Mouse (Mus musculus) heart, adult 18-20 months (tissue): ENCODE measurements around the gene Prr18. TPM values are rescaled to one million over a fixed set of nuclear protein-coding genes. Genes with fewer than 3 reads are reported as not detected.

ENCODE experiments used
- DNase-seq, 2 experiments: peaks; one replicate each; pipeline ENCODE4 v3.0.0; 2021 to 2022; ENCODE audit warnings: mixed read lengths in 1 of 2
- total RNA-seq, 2 experiments: library from RNA; stranded (reverse); gene quantifications; 2 replicates each; pipeline ENCODE4 v1.2.3; 2021

Prr18 gene
- total RNA-seq, 2 experiments from 2014 or later = 0.25 to 0.26 TPM

DNA sequence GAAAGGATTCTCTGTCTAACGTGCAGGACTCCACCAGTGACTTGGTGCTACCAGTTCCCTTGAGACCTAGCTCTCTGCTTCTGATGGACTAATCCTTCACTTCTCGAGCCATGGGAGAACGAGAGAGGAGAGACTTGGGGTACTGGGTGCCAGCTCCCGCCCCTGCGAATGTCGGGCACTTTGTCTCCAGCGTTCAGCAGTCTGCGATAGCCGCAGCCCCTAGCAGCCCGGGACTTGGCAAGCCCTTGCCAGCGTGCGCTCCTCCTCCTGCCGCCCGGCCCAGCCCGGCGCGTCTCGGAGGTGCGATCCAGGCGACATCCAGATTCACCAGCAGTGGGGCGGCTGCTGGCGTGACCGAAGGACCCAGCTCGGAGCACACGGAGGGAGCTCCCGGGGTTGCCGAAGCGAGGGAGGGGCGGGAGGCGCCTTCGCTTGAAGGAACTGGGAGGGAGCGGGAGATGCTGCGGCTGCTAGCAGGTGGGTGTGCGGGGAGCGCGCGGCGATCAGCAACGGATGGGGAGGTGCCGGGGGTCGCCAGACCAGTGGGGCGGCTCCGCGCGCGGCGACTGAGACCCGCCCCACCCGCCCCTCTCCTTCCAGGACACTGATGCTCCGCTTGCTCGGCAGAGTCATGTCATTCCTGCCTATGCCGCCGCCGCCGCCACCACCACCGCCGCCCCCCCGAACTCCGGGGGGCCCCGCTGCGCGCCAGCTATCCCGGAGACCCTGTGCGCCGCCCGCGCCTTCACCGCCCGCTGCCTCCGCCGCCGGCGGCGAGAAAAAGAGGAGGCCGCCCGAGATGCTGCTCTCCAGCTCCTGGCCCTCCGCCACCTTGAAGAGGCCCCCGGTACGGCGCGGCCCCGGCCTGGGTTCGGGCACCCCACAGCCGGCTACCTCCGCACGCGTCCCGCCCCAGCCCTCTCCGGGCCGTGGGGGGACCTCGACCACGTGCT, 3.4 kb downstream of the Prr18 start:
- peak in 1 of 2 experiments; percentile 29 for DNase-seq

DNA sequence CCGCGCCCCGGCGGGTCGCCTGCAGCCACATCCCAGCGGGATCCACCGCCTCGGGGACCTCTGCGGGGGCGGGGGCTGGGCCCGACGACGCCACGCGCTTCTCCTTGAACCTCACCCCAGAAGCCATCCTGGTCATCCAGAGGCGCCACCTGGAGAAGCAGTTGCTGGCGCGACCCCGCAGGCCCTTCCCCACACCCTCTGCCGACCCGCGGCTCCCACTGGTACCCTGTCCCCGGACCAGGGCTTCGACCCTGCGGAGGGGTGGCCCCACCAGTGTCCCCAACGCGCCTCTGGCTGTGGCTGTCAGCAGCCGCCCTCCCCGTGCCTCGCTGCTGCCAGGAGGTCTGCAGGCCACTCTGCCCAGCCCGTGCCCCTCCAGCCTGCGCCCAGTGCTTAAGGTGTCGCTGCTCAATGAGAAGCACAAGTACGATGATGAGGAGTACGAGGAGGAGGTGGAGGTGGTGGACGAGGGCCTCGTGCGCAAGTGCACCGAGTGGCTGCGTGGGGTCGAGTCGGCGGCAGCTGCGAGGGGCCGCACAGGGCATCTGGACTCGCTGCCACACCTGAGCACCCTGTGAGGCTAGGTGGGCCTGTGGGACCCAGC, 4.2 kb downstream of the Prr18 start:
- no peak for DNase-seq

DNA sequence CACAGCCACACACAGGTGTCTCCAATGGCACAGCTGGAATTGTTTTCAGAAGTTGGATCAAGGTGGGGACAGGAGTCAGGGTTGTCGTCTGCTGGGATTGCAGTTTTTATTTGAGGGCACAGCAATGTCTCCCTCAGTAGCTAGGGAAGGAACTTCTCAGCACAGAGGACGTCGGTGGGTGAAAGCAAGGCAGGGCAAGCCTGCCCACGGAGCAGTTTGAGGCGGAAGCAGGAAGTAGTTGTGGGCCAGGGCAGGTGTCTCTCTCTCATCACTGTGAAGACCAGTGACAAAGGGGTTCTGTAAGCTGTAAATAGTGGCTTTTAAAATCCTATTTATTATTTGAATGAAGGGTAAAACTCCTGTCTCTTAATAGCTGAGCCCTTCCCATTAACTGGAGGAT, 5.4 kb downstream of the Prr18 start:
- DNase-seq = no peak

DNA sequence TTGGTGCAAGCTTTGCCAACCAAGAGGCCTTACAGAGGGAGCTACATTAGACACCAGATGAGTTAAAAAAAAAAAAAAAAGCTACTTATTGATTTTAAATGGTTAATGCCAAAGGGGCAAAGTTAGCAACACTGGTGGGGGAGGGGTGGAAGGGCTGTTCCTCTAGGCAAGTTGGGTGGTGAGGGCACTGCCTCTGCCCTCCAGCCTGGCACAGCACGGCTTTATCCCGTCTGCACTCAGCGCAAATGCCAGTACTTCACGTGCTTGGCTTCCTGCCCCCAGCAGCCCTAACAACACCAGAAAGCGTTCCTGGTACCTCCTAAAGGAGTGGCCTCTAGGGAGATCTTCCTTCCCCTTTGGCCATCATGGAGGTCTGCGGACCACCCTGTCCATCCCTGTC, 6.2 kb downstream of the Prr18 start:
- DNase-seq = peak; percentile 7 to 12

DNA sequence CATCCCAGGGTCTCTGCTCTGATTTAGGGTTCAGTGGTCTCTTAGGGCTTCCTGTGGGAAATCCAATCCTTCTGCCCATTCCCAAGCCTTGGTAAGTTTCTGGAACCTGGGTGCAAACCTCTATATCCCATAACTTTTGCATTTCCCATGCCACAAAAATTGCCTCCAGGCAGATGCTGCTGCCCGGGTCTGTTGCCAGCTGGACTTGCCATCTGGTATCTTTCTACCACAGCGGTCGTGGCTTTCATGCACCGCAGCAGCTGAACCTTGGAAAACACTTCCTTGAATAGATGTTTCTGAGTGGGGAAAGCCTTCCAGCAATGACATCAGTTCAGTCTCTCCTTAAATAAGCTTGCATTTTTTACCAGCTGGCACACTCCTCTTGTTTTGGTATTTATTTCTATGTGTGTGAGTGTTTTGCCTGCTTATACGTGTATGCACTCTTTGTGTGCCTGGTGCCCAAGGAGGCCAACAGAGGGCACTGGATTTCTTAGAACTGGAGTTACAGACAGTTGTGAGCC, 10.6 kb downstream of the Prr18 start:
- no peak for DNase-seq

DNA sequence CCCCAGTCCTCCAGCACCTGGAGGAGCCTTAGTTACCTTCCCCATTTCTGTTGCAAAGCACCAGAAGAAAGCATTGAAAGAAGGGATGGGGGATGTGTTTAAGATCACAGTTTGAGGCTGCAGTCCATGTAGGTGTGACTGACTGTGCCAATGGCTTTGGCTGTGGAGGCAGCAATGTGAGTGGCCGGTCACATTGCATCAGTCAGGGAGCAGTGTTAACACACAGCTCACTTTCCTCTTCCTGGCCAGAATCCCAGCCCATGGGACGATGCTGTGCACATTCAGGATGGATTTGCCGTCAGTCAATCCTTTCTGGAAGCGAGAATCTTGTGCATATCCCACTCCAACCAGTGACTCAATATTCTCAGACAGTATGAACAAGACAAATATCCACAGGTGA, 11.7 kb downstream of the Prr18 start:
- DNase-seq = no peak

- DNase-seq = no peak
These were observed 13.8 kb downstream of the Prr18 start for GRCm38 (mm10) chr17:8351088-8351487.

DNA sequence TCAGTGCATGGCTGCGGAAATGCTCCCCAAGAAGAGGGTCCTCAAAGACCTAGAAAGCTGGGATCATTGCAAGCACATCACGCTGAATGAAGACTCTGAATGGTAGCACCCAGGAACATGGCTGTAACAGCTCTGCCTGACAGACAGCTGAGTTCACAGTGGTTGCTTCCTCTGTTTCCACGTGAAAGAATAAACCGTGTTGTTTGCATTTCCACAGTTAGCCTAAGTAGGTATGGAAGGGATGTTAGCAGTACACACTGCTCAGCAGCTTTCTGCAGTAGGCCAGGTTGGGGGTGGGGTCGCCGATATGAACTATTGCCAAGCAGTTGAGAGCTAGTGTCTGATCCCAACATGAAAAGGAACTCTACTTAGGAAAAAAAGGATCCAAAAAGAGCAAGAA, 18.4 kb downstream of the Prr18 start, which contains the start of gene T2:
Gene T2, plus strand, starts transcription at position 301 of the 400 bp plus-strand sequence.
- no peak for DNase-seq

GRCm38 (mm10) chr17:8357498-8357897, 20.2 kb downstream of the Prr18 start:
- DNase-seq = no peak

DNA sequence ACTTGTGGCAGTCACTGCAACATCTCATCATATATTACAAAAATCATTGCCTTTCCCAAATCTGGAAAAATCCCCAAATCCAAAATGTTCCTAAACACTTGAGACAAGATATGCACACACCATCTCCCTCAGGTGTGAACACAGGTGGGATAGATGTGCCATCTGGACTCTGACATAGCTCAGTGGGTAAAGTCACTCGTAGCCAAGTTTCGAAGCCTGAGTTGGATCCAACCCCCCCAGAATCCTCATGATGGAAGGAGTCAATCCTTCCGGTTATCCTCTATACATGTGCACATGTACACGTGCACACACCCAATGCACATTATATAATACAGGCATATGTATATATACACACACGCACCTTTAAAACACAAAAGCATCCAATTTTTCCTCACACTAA, 23.6 kb downstream of the Prr18 start:
- DNase-seq = no peak

DNA sequence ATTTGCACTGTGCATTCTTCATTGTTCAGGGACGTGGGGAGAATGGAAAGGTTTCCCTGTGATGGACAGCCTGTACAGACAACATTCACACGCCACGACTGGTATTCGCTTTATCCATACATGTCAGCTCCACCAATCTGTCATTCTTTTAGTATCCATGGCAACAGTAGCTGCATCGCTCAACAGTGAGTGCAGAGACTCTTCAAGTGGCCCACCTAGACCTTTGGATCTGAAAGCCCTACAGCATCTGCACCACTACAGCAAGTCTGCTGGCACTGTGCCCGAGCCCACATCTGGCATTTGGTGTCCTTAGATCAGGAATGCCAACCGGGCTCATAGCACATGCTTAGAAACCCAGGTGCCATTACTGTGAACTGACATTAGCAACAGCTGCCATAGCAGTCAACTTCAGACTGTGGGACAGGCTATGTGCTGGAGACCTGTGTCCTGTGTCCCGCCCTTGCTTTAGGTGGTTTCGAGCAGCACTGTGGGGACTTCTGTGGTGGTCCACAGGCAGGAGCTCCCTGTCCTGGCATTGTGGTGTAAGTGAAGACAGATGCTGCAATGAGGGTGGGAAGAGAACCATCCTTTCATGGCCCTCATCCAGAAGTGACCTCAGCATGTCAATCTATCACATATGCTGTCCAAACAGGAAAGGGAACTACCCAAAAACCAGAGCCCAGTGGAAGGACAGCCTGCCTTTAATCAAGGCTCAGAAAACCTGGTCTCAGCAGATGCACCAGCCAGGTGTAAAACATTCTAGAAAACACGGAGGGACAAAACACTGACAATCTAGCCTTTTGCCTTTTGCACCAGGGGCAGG, 24.2 kb downstream of the Prr18 start:
- DNase-seq = no peak

- no peak for DNase-seq
These were observed 30.5 kb downstream of the Prr18 start for GRCm38 (mm10) chr17:8367514-8368480.

- DNase-seq = no peak
These were observed 31.3 kb downstream of the Prr18 start for GRCm38 (mm10) chr17:8368570-8368969.

GRCm38 (mm10) chr17:8369171-8369570, 31.9 kb downstream of the Prr18 start:
- no peak for DNase-seq

GRCm38 (mm10) chr17:8370634-8371229, 33.5 kb downstream of the Prr18 start:
- no peak for DNase-seq

GRCm38 (mm10) chr17:8371834-8372233, 34.6 kb downstream of the Prr18 start:
- peak; percentile 53 to 65 for DNase-seq

GRCm38 (mm10) chr17:8372286-8373046, 35.2 kb downstream of the Prr18 start:
- DNase-seq = peak; percentile 72 to 83

- DNase-seq = no peak
These were observed 40.0 kb downstream of the Prr18 start for GRCm38 (mm10) chr17:8377298-8377697.

DNA sequence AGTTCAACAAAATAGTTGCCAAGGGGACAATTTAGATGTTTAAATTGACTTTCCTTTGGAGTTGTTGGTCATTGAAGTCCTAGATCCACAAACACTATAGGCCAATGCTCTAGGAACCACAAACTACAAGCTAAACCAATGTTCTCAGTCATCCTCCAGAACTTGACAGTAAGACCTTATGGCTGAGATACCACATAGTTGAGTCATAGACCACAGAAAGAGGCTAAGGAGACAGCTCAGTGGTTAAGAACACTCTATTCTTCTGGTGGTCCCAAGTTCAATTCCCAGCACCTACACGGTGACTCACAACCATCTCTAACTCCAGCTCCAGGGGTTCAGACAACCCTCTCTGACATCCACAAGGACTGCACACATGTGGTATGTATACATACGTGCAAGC, 48.2 kb downstream of the Prr18 start:
- no peak for DNase-seq

DNA sequence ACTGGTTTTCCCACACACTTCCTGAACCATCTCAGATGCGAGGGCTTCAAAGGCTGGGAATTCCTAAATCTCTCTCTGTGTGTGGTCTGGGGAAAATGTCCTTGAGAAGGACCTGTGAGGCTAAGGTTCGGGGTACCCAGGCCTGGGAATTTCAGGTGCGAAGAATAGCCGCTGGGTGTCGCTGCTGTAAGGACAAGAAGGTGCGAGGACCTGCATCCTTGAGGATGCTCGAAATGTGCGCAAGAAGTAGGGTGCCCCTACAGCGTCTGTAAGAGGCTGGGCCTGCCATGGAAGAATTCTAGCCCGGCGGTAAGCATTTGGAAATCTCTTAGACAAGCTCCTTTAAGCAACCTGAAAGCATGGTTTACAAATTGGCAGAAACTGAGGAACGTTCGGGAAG, 51.2 kb downstream of the Prr18 start:
- DNase-seq = peak in 1 of 2 experiments; percentile 35
